ENCODE assay signal across 26 mouse cellular contexts in the genomic region with DNA sequence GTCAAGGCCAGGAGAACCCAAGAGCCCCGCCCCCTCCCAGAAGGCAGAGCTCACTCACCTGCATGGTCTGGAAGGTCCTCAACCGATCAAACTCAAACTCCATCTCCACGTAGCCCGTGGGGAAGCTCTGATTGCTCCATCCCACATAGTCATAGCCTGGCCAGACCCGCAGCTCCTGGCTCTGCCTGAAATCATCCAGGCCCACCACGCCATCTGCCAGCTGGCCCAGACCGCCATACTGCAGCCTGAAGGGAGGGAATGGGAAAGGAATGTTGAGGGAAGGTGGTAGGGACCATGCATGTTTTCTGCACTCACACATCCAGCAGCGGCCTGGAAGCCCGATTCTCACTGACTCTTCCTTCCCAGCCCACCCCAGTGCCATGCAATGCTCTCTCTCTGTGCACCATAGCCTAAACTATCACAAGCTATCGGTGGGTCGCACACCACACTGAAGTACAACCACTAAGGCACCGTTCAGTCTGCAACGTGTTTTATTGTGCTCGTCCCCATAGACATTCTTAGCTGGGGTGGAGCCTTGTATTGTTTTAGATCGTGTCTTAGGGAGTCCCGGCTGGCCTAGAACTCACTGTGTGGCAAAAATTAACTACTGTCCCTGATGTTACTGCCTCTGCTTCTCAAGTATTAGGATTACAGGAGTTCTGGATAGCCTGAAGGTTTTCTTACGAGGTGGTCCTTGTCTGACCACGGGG. TPM values are rescaled to one million over a fixed set of nuclear protein-coding genes. Genes with fewer than 3 reads are reported as not detected.
DNase-seq lines count a peak whose midpoint lies in the region; TF ChIP-seq lines count a peak whose summit lies in the region.
"Had no signal": no experiment of that assay in that cellular context is flagged by ENCODE, and none has a peak within 500 bp of the region (broad histone marks: within the 10 kb centered on the region; RNA-seq: fewer than 3 reads in every experiment).

No protein-coding gene starts in this region.

- no peak for TF ChIP-seq POLR2A in ES-Bruce4 (IDR thresholded peaks at IDR 0.05; ENCODE audit: insufficient read depth, low read length)

- no peaks in the 10 kb centered on the region for H3K27me3 ChIP-seq in E14TG2a.4 (ENCODE audit: insufficient read depth, low read length)
- H3K27me3 ChIP-seq in ES-Bruce4 (ENCODE audit: control insufficient read depth, insufficient read depth, low read length, poor library complexity, severe bottlenecking), result no peaks in the 10 kb centered on the region
- H3K27me3 ChIP-seq: embryonic facial prominence, embryonic 13.5 days; embryonic facial prominence, embryonic 15.5 days; forebrain, embryonic 12.5 days; Patski had no signal

- TF ChIP-seq EP300 in ES-Bruce4 (IDR thresholded peaks at IDR 0.05; ENCODE audit: insufficient read depth, low read depth, low read length), result no peak

- H3K27ac ChIP-seq in ES-Bruce4 (ENCODE audit: insufficient read depth, low read length), result peak overlapping the region; percentile 5; the same call in 1 of the 2 replicates
- no peak overlapping the region for H3K27ac ChIP-seq in gastrocnemius, adult 2 months
- H3K27ac ChIP-seq: embryonic facial prominence, embryonic 13.5 days; embryonic facial prominence, embryonic 15.5 days; forebrain, embryonic 12.5 days had no signal

- H3K9ac ChIP-seq in ES-Bruce4 (ENCODE audit: low read depth, poor library complexity, severe bottlenecking), result peak overlapping the region; percentile 41
- H3K9ac ChIP-seq: embryonic facial prominence, embryonic 13.5 days; embryonic facial prominence, embryonic 15.5 days; forebrain, embryonic 12.5 days had no signal

- TF ChIP-seq CTCF in E14TG2a.4 (conservative IDR thresholded peaks at IDR 0.05; ENCODE audit: low read length) (no peak), ES-Bruce4 (IDR thresholded peaks at IDR 0.05; ENCODE audit: low read depth, low read length) (no peak)
- TF ChIP-seq CTCF in gastrocnemius, adult 2 months (IDR thresholded peaks at IDR 0.05), result no peak

- peak overlapping the region; percentile 62 for H3K4me3 ChIP-seq in E14TG2a.4 (replicated peaks; ENCODE audit: low read length)
- H3K4me3 ChIP-seq in ES-Bruce4 (ENCODE audit: low read depth, low read length), result peak overlapping the region; percentile 25
- no peak overlapping the region for H3K4me3 ChIP-seq in gastrocnemius, adult 2 months
- H3K4me3 ChIP-seq: embryonic facial prominence, embryonic 13.5 days; embryonic facial prominence, embryonic 15.5 days; erythroblast, embryonic 14.5 days; forebrain, embryonic 10.5 days; forebrain, embryonic 12.5 days had no signal

- DNase-seq in cerebellum, postnatal 14 days, result peak; percentile 52 to 59
- no peak for DNase-seq in cerebellum, postnatal 25 days
- DNase-seq in R1 (ENCODE audit: low read depth, low spot score), result peak; percentile 62
- no peak for DNase-seq in gastrocnemius, adult 2 months
- DNase-seq in adrenal gland, adult (ENCODE audit: inconsistent age in 2 of 2, low spot score in 1 of 2), result no peak
- DNase-seq in kidney, adult 9 months, result no peak
- DNase-seq: adrenal gland, adult 2 months; adrenal gland, postnatal 10 days; adrenal gland, postnatal 25 days; cerebellum, adult 11 months; cerebellum, adult 18-20 months; cerebellum, adult 9-10 months; cerebellum, postnatal 36 days; embryo, embryonic 11 days had no signal

- intact Hi-C loops in gastrocnemius, adult 2 months (cut with DNase I), result no loop called here

- H3K4me1 ChIP-seq in E14TG2a.4 (replicated peaks; ENCODE audit: low read depth, low read length), result peaks cover 74% of the 10 kb centered on the region
- H3K4me1 ChIP-seq in ES-Bruce4 (ENCODE audit: control insufficient read depth, insufficient read depth, low read length), result peaks cover 4% of the 10 kb centered on the region
- H3K4me1 ChIP-seq: embryonic facial prominence, embryonic 13.5 days had no signal

- peaks cover 44% of the 10 kb centered on the region for H3K36me3 ChIP-seq in E14TG2a.4 (ENCODE audit: insufficient read depth, low read length)
- H3K36me3 ChIP-seq in ES-Bruce4 (ENCODE audit: control insufficient read depth, insufficient read depth, low read length, poor library complexity, severe bottlenecking), result no peaks in the 10 kb centered on the region; the same call in 1 of the 2 replicates
- H3K36me3 ChIP-seq: G1E had no signal

- H3K9me3 ChIP-seq in E14TG2a.4 (ENCODE audit: low read length) (no peaks in the 10 kb centered on the region), ES-Bruce4 (replicated peaks; ENCODE audit: control insufficient read depth, insufficient read depth, low read length, poor library complexity, severe bottlenecking) (no peaks in the 10 kb centered on the region)
- H3K9me3 ChIP-seq: embryonic facial prominence, embryonic 13.5 days; embryonic facial prominence, embryonic 15.5 days; forebrain, embryonic 12.5 days; G1E had no signal

RNA-seq across cellular contexts. Expression of gene Ddr1, which starts 14.3 kb away (rescaled TPM):
- polyA plus RNA-seq in ES-Bruce4 (2011; ENCODE audit: insufficient read depth, insufficient read length, low read depth, missing spikeins), result 59.8 and 61.6 TPM in 2 replicates
- total RNA-seq in gastrocnemius, adult 2 months (2021), result 10 to 100 TPM; 13.4 to 15.9 TPM
- total RNA-seq: common myeloid progenitor, adult 5-6 weeks; G1E had no signal
- polyA plus RNA-seq: erythroblast, embryonic 14.5 days had no signal

RNA-seq across cellular contexts. Expression of gene Gtf2h4, which starts 16.6 kb away (rescaled TPM):
- polyA plus RNA-seq in ES-Bruce4 (2011; ENCODE audit: insufficient read depth, insufficient read length, low read depth, missing spikeins), result 80.7 and 105 TPM in 2 replicates
- 10 to 100 TPM; 18.1 to 24.2 TPM for total RNA-seq in gastrocnemius, adult 2 months (2021)

RNA-seq across cellular contexts. Expression of gene Vars2, which starts 22.7 kb away (rescaled TPM):
- polyA plus RNA-seq in ES-Bruce4 (2011; ENCODE audit: insufficient read depth, insufficient read length, low read depth, missing spikeins), result 35.2 and 41.1 TPM in 2 replicates
- 10 to 100 TPM; 12.8 to 16.8 TPM for total RNA-seq in gastrocnemius, adult 2 months (2021)

RNA-seq across cellular contexts. Expression of gene Mucl3, which starts 46.6 kb away (rescaled TPM):
- 1.3 and 2.5 TPM in 2 replicates for polyA plus RNA-seq in ES-Bruce4 (2011; ENCODE audit: insufficient read depth, insufficient read length, low read depth, missing spikeins)
- total RNA-seq in gastrocnemius, adult 2 months (2021), result not detected
- total RNA-seq: adrenal gland, adult 2 months; adrenal gland, postnatal 10 days; adrenal gland, postnatal 25 days; common myeloid progenitor, adult 5-6 weeks had no signal
- polyA plus RNA-seq: adrenal gland, adult 2 months; erythroblast, embryonic 14.5 days; forebrain, embryonic 14.5 days; frontal cortex, adult 2 months; G1E; Patski had no signal

Comparison
In these comparisons a context has a peak if more than half of its experiments do, and no peak if none do; other contexts are left out.
1. DNase-seq: peak in cerebellum, postnatal 14 days (2 of 2) and R1 (single experiment); none in cerebellum, postnatal 25 days (0 of 2), gastrocnemius, adult 2 months (single experiment), adrenal gland, adult (0 of 2) and kidney, adult 9 months (single experiment).